Mouse (Mus musculus) heart, embryonic 13.5 days (tissue): Measurements from ENCODE around the gene Tmem54. TPM values are rescaled to one million over a fixed set of nuclear protein-coding genes. Genes with fewer than 3 reads are reported as not detected.

Experiments used
- ATAC-seq: fragments of 200-750 bp; cut with Nextera tagmentation; 2 replicates; pipeline ENCODE4 v1.8.0; 2017; ENCODE audit warnings: moderate TSS enrichment; ENCODE audit not compliant: insufficient number of reproducible peaks, low FRiP score, low TSS enrichment; ENCODE audit errors: extremely low read depth
- H3K27ac ChIP-seq: fragments of 300-500 bp; sonication (generic); replicated peaks from 2 replicates; pipeline ENCODE4 v1.5.1; 2015; ENCODE audit warnings: moderate library complexity, mild to moderate bottlenecking, inconsistent platforms
- H3K27me3 ChIP-seq: fragments of 300-500 bp; sonication (generic); replicated peaks from 2 replicates; pipeline ENCODE4 v1.6.1; 2015; ENCODE audit warnings: mild to moderate bottlenecking, inconsistent platforms
- H3K36me3 ChIP-seq: fragments of 300-500 bp; sonication (generic); 2 replicates; pipeline ENCODE4 v1.6.1; 2015; ENCODE audit warnings: mild to moderate bottlenecking, inconsistent platforms
- H3K4me1 ChIP-seq: fragments of 300-500 bp; sonication (generic); 2 replicates; pipeline ENCODE4 v1.6.1; 2015; ENCODE audit warnings: inconsistent platforms
- H3K4me2 ChIP-seq: fragments of 300-500 bp; sonication (generic); 2 replicates; pipeline ENCODE4 v1.6.1; 2015; ENCODE audit warnings: inconsistent platforms, mild to moderate bottlenecking, moderate library complexity
- H3K4me3 ChIP-seq: fragments of 300-500 bp; sonication (generic); 2 replicates; pipeline ENCODE4 v1.5.1; 2015; ENCODE audit warnings: moderate library complexity, mild to moderate bottlenecking, inconsistent platforms
- H3K9ac ChIP-seq: fragments of 300-500 bp; sonication (generic); 2 replicates; pipeline ENCODE4 v1.6.1; 2015; ENCODE audit warnings: inconsistent platforms, mild to moderate bottlenecking, moderate library complexity
- H3K9me3 ChIP-seq: fragments of 300-500 bp; sonication (generic); 2 replicates; pipeline ENCODE4 v1.6.1; 2016; ENCODE audit warnings: inconsistent platforms
- WGBS: fragments of 180-500 bp; shearing (Covaris S2); methylation state at CpG from one replicate; pipeline ENCODE4 v1.1.7; 2015; ENCODE audit warnings: mixed read lengths; 5-methylcytosine and 5-hydroxymethylcytosine counted together
- polyA plus RNA-seq: library from polyadenylated mRNA; unstranded; fragments of >200 nt; fragmentation: Nextera tagmentation; extraction: Ambion mirVana; gene quantifications from 2 replicates; pipeline ENCODE4 v1.2.1, GENCODE M21; 2015

Gene Tmem54
- polyA plus RNA-seq, 1 experiment from 2014 or later, result 1.0 TPM

DNA sequence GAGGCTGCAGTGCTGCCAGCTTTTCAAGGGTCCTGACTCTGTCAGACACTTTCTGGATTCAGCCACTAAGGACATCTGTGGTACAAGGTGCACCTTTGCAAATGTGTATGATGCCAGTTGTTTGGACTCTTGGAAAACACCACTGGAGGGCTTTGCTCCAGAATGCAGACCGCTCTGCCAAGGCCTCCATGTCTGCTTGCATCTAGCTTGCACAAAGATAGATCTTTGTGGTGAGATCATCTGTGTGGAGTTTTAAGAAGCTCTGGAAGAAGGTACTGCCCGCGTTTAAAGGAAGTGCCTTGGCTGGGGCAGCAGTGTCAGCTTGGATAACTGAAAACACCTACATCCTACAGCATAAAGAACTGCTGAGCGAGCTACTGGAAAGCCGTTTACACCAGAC, 38.2 kb downstream of the Tmem54 start:
- H3K4me3 ChIP-seq, result no peak overlapping the region
- peaks cover 16% of the 10 kb centered on the region for H3K27me3 ChIP-seq
- H3K9ac ChIP-seq, result no peak overlapping the region
- ATAC-seq, result no peak
- no peak overlapping the region for H3K27ac ChIP-seq
- WGBS, result 74% methylated on average over 5 of the region's 5 CpGs
- peaks cover 84% of the 10 kb centered on the region for H3K4me1 ChIP-seq
- no peaks in the 10 kb centered on the region for H3K9me3 ChIP-seq
- no peak overlapping the region for H3K4me2 ChIP-seq
- peaks cover 6% of the 10 kb centered on the region for H3K36me3 ChIP-seq

DNA sequence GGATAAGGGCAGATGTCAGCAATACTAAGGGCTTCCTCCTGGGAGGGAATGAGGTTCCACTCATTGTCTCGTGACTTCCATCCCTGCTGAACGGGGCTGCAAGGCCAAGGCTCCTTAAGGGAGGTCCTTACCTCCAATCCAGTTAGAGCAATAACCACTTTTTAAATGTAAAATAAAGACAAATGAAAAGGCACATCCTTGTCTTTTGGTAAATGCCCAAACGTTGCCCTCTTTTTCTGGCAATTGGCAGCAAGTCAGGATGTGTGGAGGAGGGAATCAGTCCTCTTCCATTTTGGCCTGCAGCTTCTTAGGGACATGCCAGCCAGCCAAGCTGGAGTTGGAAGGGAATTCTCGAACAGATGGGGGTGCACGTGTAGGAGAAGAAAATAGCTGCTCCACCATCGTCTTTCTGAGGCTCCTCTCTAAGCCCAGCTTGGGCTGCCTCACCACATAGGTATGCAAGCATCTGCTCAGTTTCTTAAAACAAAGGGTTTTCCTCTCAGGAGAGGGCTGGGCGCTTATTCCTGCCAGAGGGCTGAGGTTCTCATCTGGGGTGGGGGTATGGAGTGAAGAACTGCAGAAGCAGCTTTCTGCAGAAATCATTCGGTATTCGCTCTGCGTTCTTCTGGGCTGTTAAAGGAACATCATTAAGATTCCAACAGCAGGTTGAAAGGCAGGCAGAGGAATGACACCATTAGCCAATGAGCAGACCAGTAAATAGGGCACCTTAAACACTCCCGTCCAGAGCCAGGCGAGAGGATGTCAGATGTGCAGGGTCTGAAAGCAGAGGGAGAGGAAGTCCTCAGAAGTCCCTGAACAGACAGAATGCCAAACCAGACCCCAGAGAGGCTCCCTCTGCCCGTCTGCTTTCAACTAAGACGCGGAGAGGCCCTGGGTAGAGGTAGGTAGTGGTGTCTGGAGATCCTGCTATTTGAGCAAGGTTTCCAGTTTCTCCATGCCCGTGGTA, 39.3 kb downstream of the Tmem54 start:
- WGBS, result 51% methylated on average over 16 of the region's 16 CpGs
- peaks cover 5% of the 10 kb centered on the region; the same call in 1 of the 2 replicates for H3K27me3 ChIP-seq
- no peak overlapping the region for H3K4me2 ChIP-seq
- peak overlapping the region; percentile 60 for H3K27ac ChIP-seq
- H3K9me3 ChIP-seq, result no peaks in the 10 kb centered on the region
- no peak for ATAC-seq
- peaks cover 17% of the 10 kb centered on the region for H3K36me3 ChIP-seq
- H3K4me3 ChIP-seq, result no peak overlapping the region
- peaks cover 82% of the 10 kb centered on the region for H3K4me1 ChIP-seq
- peak overlapping the region; percentile 38; the same call in 1 of the 2 replicates for H3K9ac ChIP-seq

DNA sequence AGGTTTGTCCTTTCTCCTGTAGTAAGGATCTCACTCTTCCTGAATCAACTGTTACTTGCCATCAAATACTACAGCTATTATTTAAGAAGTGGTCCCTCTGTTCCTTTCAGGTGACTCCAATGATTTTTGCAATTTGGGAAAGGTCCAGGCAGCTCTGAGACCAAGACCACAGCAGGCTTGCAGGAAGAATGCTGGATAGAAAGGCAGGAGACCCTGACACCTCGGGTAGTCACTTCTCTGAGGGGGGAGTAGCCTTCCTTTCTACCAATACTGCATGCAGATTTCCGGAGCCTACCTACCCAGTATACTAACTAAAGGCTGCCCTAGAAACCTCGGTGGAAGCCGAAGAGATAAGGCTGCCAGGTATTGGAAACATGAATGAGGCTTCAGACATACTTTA, 40.1 kb downstream of the Tmem54 start:
- Histone ChIP-seq H3K9me3 (no peaks in the 10 kb centered on the region), H3K4me3 (no peak overlapping the region), H3K27ac (peak overlapping the region; percentile 60), H3K9ac (no peak overlapping the region; the same call in 1 of the 2 replicates), H3K36me3 (peaks cover 23% of the 10 kb centered on the region), H3K4me2 (no peak overlapping the region), H3K27me3 (no peaks in the 10 kb centered on the region), H3K4me1 (peaks cover 76% of the 10 kb centered on the region)
- WGBS, result 56% methylated on average over 4 of the region's 4 CpGs
- ATAC-seq, result no peak

DNA sequence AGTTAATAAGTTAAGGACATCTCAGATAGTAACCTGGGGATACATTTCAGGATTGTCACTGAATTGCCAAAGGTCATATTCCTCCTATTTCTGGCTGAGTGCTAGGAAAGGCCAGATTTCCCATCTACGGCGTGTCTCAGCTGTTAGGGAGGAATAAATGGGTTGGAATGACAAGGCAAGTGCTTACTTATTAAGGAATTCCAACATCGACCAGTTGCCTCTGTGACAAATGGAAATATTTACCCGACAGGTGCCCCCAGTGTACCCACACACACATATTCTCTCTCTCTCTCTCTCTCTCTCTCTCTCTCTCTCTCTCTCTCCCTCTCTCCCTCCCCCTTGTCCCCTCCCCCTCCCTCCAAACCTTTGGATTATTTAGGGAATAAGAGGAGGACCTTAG, 40.6 kb downstream of the Tmem54 start:
- peaks cover 70% of the 10 kb centered on the region for H3K4me1 ChIP-seq
- peaks cover 28% of the 10 kb centered on the region for H3K36me3 ChIP-seq
- no peaks in the 10 kb centered on the region for H3K27me3 ChIP-seq
- H3K4me3 ChIP-seq, result no peak overlapping the region
- no peak overlapping the region for H3K27ac ChIP-seq
- H3K9me3 ChIP-seq, result no peaks in the 10 kb centered on the region
- H3K4me2 ChIP-seq, result no peak overlapping the region
- ATAC-seq, result no peak
- 73% methylated on average over 4 of the region's 4 CpGs for WGBS
- H3K9ac ChIP-seq, result no peak overlapping the region

DNA sequence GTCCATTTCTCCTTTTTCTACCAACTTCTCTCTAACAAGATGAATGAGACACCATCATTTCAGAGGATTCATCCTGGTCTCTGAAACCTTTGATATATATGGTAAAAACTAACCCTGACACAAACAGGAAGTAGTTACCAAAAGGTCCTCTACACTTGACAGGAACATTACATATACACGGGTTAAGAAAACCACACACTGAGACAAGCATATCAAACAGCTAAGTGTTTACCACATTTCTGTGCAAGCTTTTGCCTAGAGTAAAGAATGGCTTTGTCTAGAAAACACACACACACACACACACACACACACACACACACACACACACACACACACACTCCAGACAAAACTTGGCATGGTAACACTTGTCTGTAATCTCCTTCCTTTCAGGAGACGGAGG, 41.0 kb downstream of the Tmem54 start:
- peak overlapping the region; percentile 63 for H3K27ac ChIP-seq

DNA sequence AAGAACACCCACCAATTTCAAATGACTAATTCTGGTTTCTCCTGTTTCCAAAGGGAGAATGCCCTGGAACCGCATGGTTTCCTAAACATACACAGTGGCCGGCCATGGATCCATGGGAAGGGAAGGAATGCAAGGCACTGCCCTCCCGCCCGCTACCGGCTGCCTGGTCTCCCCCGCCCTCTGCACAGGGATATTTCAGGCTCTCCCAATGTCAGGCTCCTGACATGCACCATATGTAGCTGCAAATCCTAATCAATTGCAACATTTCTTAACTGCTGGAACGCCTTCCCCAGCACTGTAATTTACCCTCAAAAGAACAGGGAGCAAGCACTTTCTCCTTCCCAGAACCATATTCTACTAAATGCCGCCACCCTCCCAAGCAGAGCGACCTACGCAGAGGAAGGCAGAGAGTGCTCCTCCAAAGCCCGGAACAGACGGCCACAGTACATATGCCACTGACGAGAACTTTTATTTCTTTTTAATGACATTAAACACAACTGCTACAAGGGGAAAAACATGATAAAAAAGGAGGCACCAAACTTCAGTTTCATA, 42.3 kb downstream of the Tmem54 start:
- no peaks in the 10 kb centered on the region for H3K9me3 ChIP-seq
- H3K4me2 ChIP-seq, result peak overlapping the region; percentile 22; the same call in 1 of the 2 replicates
- H3K9ac ChIP-seq, result no peak overlapping the region
- H3K27me3 ChIP-seq, result no peaks in the 10 kb centered on the region
- WGBS, result 57% methylated on average over 13 of the region's 13 CpGs
- H3K36me3 ChIP-seq, result peaks cover 45% of the 10 kb centered on the region
- no peak overlapping the region for H3K4me3 ChIP-seq
- H3K4me1 ChIP-seq, result peaks cover 54% of the 10 kb centered on the region
- peak overlapping the region; percentile 41 for H3K27ac ChIP-seq
- ATAC-seq, result no peak

More for the DNA sequence above, 41.0 kb downstream of the Tmem54 start:
- ATAC-seq, result no peak
- Histone ChIP-seq H3K4me2 (no peak overlapping the region), H3K9ac (no peak overlapping the region), H3K36me3 (peaks cover 33% of the 10 kb centered on the region), H3K4me3 (no peak overlapping the region), H3K27me3 (no peaks in the 10 kb centered on the region), H3K4me1 (peaks cover 66% of the 10 kb centered on the region), H3K9me3 (no peaks in the 10 kb centered on the region)
- WGBS, result 30% methylated on average over 2 of the region's 2 CpGs

DNA sequence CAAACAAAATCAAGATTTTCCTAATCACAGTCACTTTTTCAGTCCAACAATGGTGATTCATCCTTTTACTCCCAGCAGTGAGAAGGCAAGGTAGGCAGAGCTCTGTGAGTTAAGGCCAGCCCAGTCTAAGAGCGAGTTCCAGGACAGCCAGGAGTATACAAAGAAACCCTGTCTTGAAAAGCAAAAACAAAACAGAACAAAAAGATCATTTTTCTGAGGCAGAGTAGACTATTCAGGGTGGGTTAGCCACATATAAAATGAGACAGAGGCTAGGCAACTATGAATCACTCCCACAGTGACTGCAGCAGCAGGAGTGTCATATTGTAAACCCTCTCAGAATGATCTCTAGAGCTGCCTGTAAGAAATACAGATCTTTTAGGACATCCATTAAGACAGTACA, 44.0 kb downstream of the Tmem54 start:
- H3K4me2 ChIP-seq, result no peak overlapping the region
- no peak overlapping the region for H3K9ac ChIP-seq
- H3K4me1 ChIP-seq, result peaks cover 38% of the 10 kb centered on the region
- ATAC-seq, result no peak
- no peak overlapping the region for H3K4me3 ChIP-seq
- no peaks in the 10 kb centered on the region for H3K9me3 ChIP-seq
- H3K27me3 ChIP-seq, result no peaks in the 10 kb centered on the region
- no peak overlapping the region for H3K27ac ChIP-seq
- H3K36me3 ChIP-seq, result peaks cover 58% of the 10 kb centered on the region
- WGBS, result 79% methylated on average over 1 of the region's 1 CpGs

DNA sequence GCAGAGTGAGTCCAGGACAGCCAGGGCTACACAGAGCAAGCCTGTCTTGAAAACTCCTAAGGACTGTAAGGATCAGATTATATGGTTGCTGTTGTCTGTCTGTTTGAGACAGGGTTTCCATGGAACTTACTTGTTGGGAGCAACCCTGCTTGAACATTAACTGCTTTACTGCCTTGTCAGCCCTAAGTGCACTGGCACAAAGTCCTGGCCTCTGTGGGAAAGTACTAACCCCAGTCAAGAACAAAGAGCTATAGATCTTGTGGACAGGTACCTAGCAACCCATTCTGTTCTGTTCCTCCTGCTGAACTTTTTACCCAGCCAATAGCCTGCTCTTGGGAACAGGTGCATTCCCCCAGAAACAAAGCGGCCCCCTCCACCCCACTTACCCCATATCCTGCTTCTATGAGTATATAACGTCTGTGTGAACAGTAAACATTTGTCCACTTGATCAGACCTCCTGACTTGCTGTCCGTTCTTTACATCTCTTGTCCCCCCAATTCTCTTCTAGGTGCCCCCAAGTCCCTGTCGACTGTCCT, 46.0 kb downstream of the Tmem54 start:
- Histone ChIP-seq H3K27ac (no peak overlapping the region), H3K9ac (no peak overlapping the region), H3K36me3 (peaks cover 76% of the 10 kb centered on the region), H3K27me3 (no peaks in the 10 kb centered on the region), H3K9me3 (no peaks in the 10 kb centered on the region), H3K4me1 (peaks cover 20% of the 10 kb centered on the region), H3K4me3 (no peak overlapping the region), H3K4me2 (no peak overlapping the region)
- ATAC-seq, result no peak
- WGBS, result 88% methylated on average over 4 of the region's 4 CpGs

DNA sequence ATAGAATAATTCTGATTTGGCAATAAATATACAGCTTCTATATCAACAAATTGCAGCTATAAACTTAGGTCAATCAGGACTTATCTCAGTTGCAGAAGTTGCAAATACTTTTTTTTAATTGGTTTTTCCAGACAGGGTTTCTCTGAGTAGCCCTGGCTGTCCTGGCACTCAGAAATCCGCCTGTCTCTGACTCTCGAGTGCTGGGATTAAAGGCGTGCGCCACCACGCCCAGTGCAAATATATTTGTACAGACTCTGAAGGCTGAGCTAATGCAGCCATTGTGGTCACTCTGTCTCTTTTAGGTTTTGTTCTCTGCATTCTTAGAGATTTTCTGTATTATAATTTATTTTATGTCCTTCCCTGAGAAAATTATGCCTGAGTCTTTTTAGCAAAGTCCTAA, 52.2 kb downstream of the Tmem54 start:
- Histone ChIP-seq H3K4me3 (no peak overlapping the region), H3K27me3 (no peaks in the 10 kb centered on the region), H3K36me3 (peaks cover 71% of the 10 kb centered on the region), H3K9me3 (no peaks in the 10 kb centered on the region), H3K9ac (no peak overlapping the region), H3K27ac (peak overlapping the region; percentile 49; the same call in 1 of the 2 replicates), H3K4me1 (peaks cover 18% of the 10 kb centered on the region), H3K4me2 (no peak overlapping the region)
- no peak for ATAC-seq
- WGBS, result 77% methylated on average over 5 of the region's 5 CpGs

DNA sequence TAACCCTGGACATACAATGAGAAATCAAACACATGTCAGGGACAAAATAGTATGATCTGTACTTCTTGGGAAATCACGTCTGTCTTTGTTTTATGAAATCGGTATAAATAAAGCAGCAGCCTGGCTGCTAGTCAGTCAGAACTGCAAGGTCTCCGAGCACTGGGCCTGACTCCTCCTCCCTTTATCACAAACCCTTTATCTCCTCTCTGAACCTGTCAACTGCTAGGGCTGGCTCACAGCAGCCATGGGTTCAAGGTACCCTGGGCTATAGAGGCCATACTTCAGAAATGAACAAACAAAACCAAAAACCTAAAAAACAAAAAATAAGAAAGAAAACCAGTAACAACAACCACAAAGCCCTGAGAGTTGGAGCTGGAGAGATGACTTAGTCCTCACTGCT, 53.2 kb downstream of the Tmem54 start:
- no peak overlapping the region for H3K4me3 ChIP-seq
- H3K27ac ChIP-seq, result peak overlapping the region; percentile 42; the same call in 1 of the 2 replicates
- no peaks in the 10 kb centered on the region for H3K9me3 ChIP-seq
- H3K4me1 ChIP-seq, result peaks cover 18% of the 10 kb centered on the region
- no peak overlapping the region for H3K4me2 ChIP-seq
- peaks cover 69% of the 10 kb centered on the region for H3K36me3 ChIP-seq
- H3K9ac ChIP-seq, result 0 out of 2 replicates have a peak overlapping the region, but pooled peaks have one; percentile 24
- WGBS, result 21% methylated on average over 3 of the region's 3 CpGs
- H3K27me3 ChIP-seq, result no peaks in the 10 kb centered on the region
- no peak for ATAC-seq

DNA sequence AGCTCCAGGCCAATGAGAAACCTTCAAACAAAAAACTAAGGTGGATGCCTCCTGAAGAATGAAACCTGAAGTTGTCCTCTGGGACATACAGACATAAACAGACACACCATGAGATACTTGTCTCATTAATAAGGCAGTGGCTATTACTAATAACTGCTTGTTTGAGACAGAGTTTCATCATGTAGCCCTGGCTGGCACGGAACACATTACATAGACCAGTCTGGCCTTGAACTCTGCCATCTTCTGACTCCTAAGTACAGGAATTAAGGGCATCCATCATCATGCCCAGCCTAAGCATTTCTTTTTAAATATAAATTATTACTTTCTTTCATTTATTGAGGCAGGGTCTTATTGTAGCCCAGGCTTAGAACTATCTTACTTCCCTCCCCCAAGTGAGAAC, 55.7 kb downstream of the Tmem54 start:
- ATAC-seq, result no peak
- Histone ChIP-seq H3K4me3 (no peak overlapping the region), H3K4me2 (no peak overlapping the region), H3K27ac (no peak overlapping the region), H3K9me3 (no peaks in the 10 kb centered on the region), H3K36me3 (peaks cover 70% of the 10 kb centered on the region), H3K9ac (no peak overlapping the region), H3K4me1 (peaks cover 18% of the 10 kb centered on the region), H3K27me3 (no peaks in the 10 kb centered on the region)
- 86% methylated on average over 1 of the region's 1 CpGs for WGBS
